Mouse (Mus musculus) C2C12 (cell line): ENCODE results near the gene Paqr9. TPM values are rescaled to one million over a fixed set of nuclear protein-coding genes. Genes with fewer than 3 reads are reported as not detected.

Experiments used
- H3K27me3 ChIP-seq: one replicate; pipeline ENCODE4 v1.6.1; 2011; ENCODE audit not compliant: control insufficient read depth, insufficient read depth, insufficient read length
- H3K36me3 ChIP-seq: one replicate; pipeline ENCODE4 v1.6.1; 2011; ENCODE audit not compliant: control insufficient read depth, insufficient read depth
- H3K4me3 ChIP-seq: one replicate; pipeline ENCODE4 v1.5.1; 2011; ENCODE audit warnings: mild to moderate bottlenecking, control low read depth; ENCODE audit not compliant: poor library complexity, insufficient read depth, severe bottlenecking
- H3K79me2 ChIP-seq: one replicate; pipeline ENCODE4 v1.6.1; 2011; ENCODE audit not compliant: control insufficient read depth, insufficient read depth
- H3K79me3 ChIP-seq: one replicate; pipeline ENCODE4 v1.6.1; 2011; ENCODE audit warnings: low read depth, control low read depth
- H3ac ChIP-seq: one replicate; pipeline ENCODE3; 2011; ENCODE audit warnings: low read depth; ENCODE audit not compliant: control insufficient read depth, insufficient read length
- CEBPB ChIP-seq: IDR thresholded peaks from one replicate; pipeline ENCODE4 v1.6.1; 2011; ENCODE audit warnings: low read depth, mild to moderate bottlenecking, control low read depth, moderate library complexity
- CTCF ChIP-seq: IDR thresholded peaks from one replicate; pipeline ENCODE4 v1.5.1; 2011; ENCODE audit not compliant: control insufficient read depth, insufficient read depth, insufficient read length
- FOSL1 ChIP-seq: IDR thresholded peaks from one replicate; pipeline ENCODE4 v1.8.0; 2011; ENCODE audit warnings: mild to moderate bottlenecking, low read length; ENCODE audit not compliant: poor library complexity, insufficient read depth, severe bottlenecking
- MAX ChIP-seq: IDR thresholded peaks from one replicate; pipeline ENCODE4 v1.6.1; 2011; ENCODE audit warnings: mild to moderate bottlenecking, control low read depth
- MYOD1 ChIP-seq: IDR thresholded peaks from one replicate; pipeline ENCODE4 v1.6.1; 2011; ENCODE audit warnings: low read depth; ENCODE audit not compliant: control insufficient read depth, insufficient read length
- MYOG ChIP-seq: IDR thresholded peaks from one replicate; pipeline ENCODE4 v1.6.1; 2011; ENCODE audit not compliant: control insufficient read depth, insufficient read length; ENCODE audit errors: extremely low read depth
- USF1 ChIP-seq: IDR thresholded peaks from one replicate; pipeline ENCODE4 v1.6.1; 2011; ENCODE audit warnings: low read depth, mild to moderate bottlenecking, control low read depth, moderate library complexity
- polyA plus RNA-seq: library from polyadenylated mRNA; unstranded; fragments of >200 nt; fragmentation: generic; extraction: Trizol; gene quantifications from one replicate; pipeline ENCODE4 v1.2.1, GENCODE M21; 2012; ENCODE audit warnings: missing spikeins

Paqr9 gene
- polyA plus RNA-seq, 1 experiment: under 0.01 TPM

GRCm38 (mm10) chr9:95520563-95520962 is 38.9 kb upstream of the Paqr9 start:
- Histone ChIP-seq H3ac (no peak overlapping the region), H3K4me3 (no peak overlapping the region), H3K79me3 (no peaks in the 10 kb centered on the region), H3K36me3 (no peaks in the 10 kb centered on the region), H3K79me2 (no peaks in the 10 kb centered on the region), H3K27me3 (no peaks in the 10 kb centered on the region)
- TF ChIP-seq CEBPB: no peak
- no peak for TF ChIP-seq MYOD1
- no peak for TF ChIP-seq USF1
- no peak for TF ChIP-seq CTCF
- no peak for TF ChIP-seq MYOG
- TF ChIP-seq MAX: no peak
- TF ChIP-seq FOSL1: no peak

DNA sequence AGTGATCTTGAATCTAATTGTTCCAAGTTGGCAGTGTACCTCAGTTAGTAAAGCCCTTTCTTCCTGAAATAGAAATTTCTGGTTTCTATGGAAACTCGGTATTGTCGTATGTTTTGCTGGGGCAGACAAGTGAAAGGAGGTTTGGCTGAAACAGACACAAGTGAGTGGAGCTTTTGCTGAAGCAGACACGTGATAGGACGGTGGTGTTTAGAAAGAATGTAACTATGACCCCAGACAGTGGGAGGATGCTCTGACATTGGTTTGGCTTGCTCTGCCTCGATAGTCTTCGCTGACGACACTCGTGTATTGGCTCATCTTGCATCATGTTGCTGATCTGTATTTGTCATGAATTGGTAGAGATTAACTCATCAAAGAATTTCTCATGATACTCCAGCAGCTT is 38.4 kb upstream of the Paqr9 start:
- TF ChIP-seq MYOD1 (no peak), MYOG (no peak), FOSL1 (no peak), USF1 (no peak)
- H3ac ChIP-seq: no peak overlapping the region
- H3K36me3 ChIP-seq: no peaks in the 10 kb centered on the region
- no peak overlapping the region for H3K4me3 ChIP-seq
- no peaks in the 10 kb centered on the region for H3K79me3 ChIP-seq
- H3K79me2 ChIP-seq: no peaks in the 10 kb centered on the region
- H3K27me3 ChIP-seq: no peaks in the 10 kb centered on the region

DNA sequence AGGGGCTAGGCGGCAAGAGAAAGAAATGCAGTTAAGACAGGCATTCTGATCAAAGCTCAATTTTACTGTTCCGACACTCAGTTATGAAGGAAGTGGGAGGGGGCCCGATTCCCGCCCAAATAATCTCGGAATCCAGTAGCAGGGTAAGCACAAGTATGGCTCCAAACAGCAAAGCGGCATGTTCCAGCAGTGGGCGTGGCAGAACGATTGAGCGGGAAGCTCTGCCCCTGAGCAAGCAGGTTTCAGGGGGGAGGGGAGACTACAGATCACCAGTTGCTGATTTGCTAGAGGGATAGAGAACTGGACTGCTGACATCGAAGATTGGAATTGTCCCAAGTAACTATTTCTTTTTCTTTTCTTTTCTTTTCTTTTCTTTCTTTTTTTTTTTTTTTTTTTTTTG is 37.9 kb upstream of the Paqr9 start:
- Histone ChIP-seq H3K79me3 (no peaks in the 10 kb centered on the region), H3K4me3 (no peak overlapping the region), H3K79me2 (no peaks in the 10 kb centered on the region), H3ac (no peak overlapping the region), H3K36me3 (no peaks in the 10 kb centered on the region), H3K27me3 (no peaks in the 10 kb centered on the region)
- no peak for TF ChIP-seq CTCF
- no peak for TF ChIP-seq FOSL1
- no peak for TF ChIP-seq CEBPB

DNA sequence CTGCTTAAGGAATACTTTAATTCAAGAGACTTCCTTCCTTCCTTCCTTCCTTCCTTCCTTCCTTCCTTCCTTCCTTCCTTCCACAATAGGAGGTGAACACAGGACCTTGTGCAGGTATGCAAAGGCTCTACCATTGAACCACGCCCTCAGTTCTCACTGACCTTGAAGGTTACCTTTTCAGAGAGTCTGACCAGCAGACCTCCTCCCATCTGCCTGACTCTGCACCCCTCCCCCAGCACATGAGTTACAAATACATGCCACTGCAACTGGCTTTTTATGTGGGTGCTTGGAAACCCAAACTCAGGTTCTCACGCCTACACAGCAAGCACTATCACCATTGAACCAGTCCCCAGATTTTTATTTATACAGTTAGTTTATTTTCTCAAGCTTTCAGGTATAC is 36.9 kb upstream of the Paqr9 start:
- no peak overlapping the region for H3K4me3 ChIP-seq
- no peaks in the 10 kb centered on the region for H3K27me3 ChIP-seq
- H3K36me3 ChIP-seq: no peaks in the 10 kb centered on the region
- no peaks in the 10 kb centered on the region for H3K79me3 ChIP-seq
- no peak overlapping the region for H3ac ChIP-seq
- no peaks in the 10 kb centered on the region for H3K79me2 ChIP-seq
- TF ChIP-seq MAX: no peak
- TF ChIP-seq MYOD1: no peak
- no peak for TF ChIP-seq MYOG
- no peak for TF ChIP-seq FOSL1
- TF ChIP-seq CEBPB: no peak
- TF ChIP-seq CTCF: no peak
- no peak for TF ChIP-seq USF1

- TF ChIP-seq USF1 (no peak), CTCF (no peak), CEBPB (no peak), MYOD1 (no peak), FOSL1 (no peak), MYOG (no peak), MAX (no peak)
- H3K27me3 ChIP-seq: no peaks in the 10 kb centered on the region
- no peak overlapping the region for H3K4me3 ChIP-seq
- H3ac ChIP-seq: no peak overlapping the region
- H3K79me3 ChIP-seq: no peaks in the 10 kb centered on the region
- H3K36me3 ChIP-seq: no peaks in the 10 kb centered on the region
- H3K79me2 ChIP-seq: no peaks in the 10 kb centered on the region
Observed at GRCm38 (mm10) chr9:95525376-95525775, 34.1 kb upstream of the Paqr9 start.

DNA sequence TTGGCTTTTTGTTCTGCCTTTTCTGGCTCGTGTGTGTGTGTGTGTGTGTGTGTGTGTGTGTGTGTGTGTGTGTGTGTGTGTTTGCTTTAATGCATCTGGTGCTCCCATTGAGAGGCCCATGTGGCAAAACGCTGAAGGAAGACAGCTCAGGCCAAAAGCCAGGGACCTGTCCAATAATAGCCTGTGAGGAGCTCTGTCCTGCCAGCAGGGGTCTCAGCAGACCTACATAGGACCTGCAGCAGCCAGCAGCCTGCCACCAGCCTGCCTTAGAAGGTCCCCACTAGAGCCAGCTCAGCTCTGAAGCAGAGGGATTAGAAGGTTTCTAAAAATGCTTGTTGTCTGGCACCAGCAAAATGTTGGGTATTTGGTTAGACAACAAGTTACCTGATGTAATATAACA is 33.5 kb upstream of the Paqr9 start:
- Histone ChIP-seq H3K79me3 (no peaks in the 10 kb centered on the region), H3K4me3 (no peak overlapping the region), H3K36me3 (no peaks in the 10 kb centered on the region), H3K79me2 (no peaks in the 10 kb centered on the region), H3ac (no peak overlapping the region), H3K27me3 (no peaks in the 10 kb centered on the region)
- no peak for TF ChIP-seq MYOG
- peak; percentile 50 for TF ChIP-seq CTCF
- TF ChIP-seq FOSL1: no peak
- no peak for TF ChIP-seq USF1
- no peak for TF ChIP-seq MAX
- TF ChIP-seq MYOD1: no peak
- no peak for TF ChIP-seq CEBPB
